Mouse (Mus musculus) kidney, postnatal 10 days (tissue): ENCODE results near the gene Traf1.

Experiments
- DNase-seq: peaks from one replicate; pipeline ENCODE4 v3.0.0; 2021; ENCODE audit warnings: mixed read lengths

The Traf1 gene

GRCm38 (mm10) chr2:34899682-34900081 lies 61.9 kb downstream of the Traf1 start:
- DNase-seq, result no peak

GRCm38 (mm10) chr2:34897820-34898219 lies 63.8 kb downstream of the Traf1 start:
- DNase-seq, result peak; percentile 73

GRCm38 (mm10) chr2:34896821-34897460 lies 64.6 kb downstream of the Traf1 start:
- no peak for DNase-seq

- DNase-seq, result no peak
Measured at GRCm38 (mm10) chr2:34895503-34896113, 66.0 kb downstream of the Traf1 start.

GRCm38 (mm10) chr2:34893950-34894349 lies 67.6 kb downstream of the Traf1 start:
- DNase-seq, result no peak
